Mouse (Mus musculus): Measurements from ENCODE around the gene Hs3st3b1.

The Hs3st3b1 gene

GRCm38 (mm10) chr11:63880296-63880695, 41.8 kb downstream of the Hs3st3b1 start:
- no peak for DNase-seq

GRCm38 (mm10) chr11:63879261-63879660, 42.8 kb downstream of the Hs3st3b1 start:
- DNase-seq = no peak

DNA sequence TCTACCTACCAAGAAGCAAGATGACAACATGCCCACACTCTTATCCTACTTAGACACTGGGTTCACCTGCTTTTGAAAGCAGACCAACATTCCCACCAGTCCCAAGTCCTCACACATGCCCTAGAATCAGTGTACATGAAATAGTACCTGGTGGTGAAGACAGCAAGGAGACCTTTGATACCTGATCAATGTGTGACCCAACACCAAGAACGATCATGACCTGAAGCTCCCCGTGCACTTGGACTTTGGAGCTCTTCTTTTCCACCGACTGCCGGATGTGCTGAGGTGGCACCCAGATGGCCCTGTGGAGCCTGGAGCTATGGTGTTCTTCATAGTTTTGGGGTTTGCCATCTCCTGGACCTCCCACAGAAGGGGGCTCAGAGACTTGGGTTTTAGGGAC, 43.5 kb downstream of the Hs3st3b1 start:
- no peak for DNase-seq

DNA sequence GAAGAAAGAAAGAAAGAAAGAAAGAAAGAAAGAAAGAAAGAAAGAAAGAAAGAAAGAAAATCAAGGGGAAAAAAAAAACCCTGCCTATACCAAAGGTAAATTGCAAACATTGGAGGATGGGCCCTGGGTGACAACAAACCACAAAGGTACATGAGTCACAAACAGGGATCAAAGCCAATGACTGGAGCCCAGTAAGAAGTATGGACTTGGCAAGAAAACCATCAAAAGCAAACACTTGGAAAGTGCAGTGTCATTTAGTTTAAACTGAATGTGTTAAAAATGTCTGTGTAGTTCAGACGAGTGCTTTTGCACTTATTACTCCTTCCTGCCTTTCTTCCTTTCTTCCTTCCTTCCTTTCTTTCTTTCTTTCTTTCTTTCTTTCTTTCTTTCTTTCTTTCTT, 59.3 kb downstream of the Hs3st3b1 start:
- no peak for DNase-seq

- no peak for DNase-seq
These were observed 60.1 kb downstream of the Hs3st3b1 start for GRCm38 (mm10) chr11:63861982-63862381.

DNA sequence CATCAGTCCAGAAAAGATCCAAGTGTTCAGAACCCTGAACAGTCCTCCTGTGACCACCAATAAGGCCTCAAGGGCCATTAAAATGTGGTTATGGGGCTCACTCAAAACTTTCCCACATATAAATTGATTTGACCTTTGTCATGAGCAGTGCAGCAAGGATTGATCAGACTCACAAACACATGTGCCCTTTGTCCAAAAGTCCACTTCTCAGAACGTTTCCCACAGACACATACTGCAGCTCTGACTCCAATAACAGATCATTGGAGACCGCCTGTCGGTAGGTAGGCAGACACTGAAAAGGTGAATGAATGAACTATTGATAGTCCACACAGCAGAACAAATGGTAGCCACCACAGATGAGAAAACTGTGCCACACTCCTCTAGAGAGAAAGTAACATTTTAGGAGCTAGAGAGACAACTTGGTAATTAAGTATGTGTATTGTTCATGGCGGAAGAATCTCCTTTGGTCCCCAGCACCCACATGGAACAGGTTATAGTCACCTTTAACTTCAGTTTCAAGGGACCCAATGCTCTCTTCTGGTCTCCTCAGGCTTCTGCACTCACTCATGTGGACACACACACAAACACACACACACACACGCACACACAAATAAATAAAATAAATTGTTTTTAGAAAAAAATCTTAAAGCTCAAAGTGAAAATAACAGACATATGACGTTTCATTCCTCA, 70.9 kb downstream of the Hs3st3b1 start:
- DNase-seq = no peak

GRCm38 (mm10) chr11:63850261-63850660, 71.8 kb downstream of the Hs3st3b1 start:
- DNase-seq = no peak

- no peak for DNase-seq
These were observed 76.7 kb downstream of the Hs3st3b1 start for GRCm38 (mm10) chr11:63845379-63845778.

GRCm38 (mm10) chr11:63844701-63845100, 77.4 kb downstream of the Hs3st3b1 start:
- DNase-seq = no peak

GRCm38 (mm10) chr11:63837526-63837925, 84.6 kb downstream of the Hs3st3b1 start:
- DNase-seq = no peak
